Mouse (Mus musculus) erythroblast, embryonic 14.5 days (primary cell): ENCODE data around the gene St8sia2.

ENCODE experiments used
- GATA1 ChIP-seq: IDR thresholded peaks from 2 replicates; pipeline ENCODE4 v1.6.1; 2012; ENCODE audit warnings: low read length, inconsistent platforms, mixed read lengths
- TAL1 ChIP-seq: IDR thresholded peaks from 3 replicates; pipeline ENCODE4 v1.6.1; 2012; ENCODE audit warnings: low read length, inconsistent platforms, mixed read lengths

GRCm38 (mm10) chr7:74024171-74024570 is 10.7 kb upstream of the St8sia2 start:
- TF ChIP-seq TAL1: no peak
- TF ChIP-seq GATA1: no peak
